Mouse (Mus musculus): ENCODE results near the gene Gm4952. TPM values are rescaled to one million over a fixed set of nuclear protein-coding genes. Genes with fewer than 3 reads are reported as not detected.

Gene Gm4952
- not detected for total RNA-seq (2023)

GRCm38 (mm10) chr19:12599674-12600073, at the start of gene Gm4952:
Gm4952 (plus strand) TSS chr19:12599974.

DNA sequence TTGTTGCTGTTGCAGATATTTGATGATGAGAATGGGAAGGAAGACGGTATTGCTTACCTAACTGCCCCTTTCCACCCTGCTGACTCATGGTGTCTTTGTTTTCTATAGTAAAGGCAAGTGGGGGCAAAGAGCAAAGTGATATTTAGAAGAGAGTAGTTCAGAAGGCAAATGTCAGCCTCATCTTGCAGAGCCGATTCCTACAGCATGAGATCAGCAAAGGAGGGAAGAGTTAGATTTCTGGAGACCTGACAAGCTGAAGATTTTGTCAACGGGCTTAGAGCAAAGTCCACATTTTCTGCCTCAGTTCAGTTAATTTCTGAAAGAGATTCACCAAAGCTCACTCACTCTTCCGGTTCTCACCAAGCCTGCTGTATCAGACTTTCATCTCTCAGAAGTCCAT, 33.4 kb downstream of the Gm4952 start, which contains the start of gene Glyat:
Gene Glyat (plus strand): TSS at position 133 of the 400 bp plus-strand sequence.

DNA sequence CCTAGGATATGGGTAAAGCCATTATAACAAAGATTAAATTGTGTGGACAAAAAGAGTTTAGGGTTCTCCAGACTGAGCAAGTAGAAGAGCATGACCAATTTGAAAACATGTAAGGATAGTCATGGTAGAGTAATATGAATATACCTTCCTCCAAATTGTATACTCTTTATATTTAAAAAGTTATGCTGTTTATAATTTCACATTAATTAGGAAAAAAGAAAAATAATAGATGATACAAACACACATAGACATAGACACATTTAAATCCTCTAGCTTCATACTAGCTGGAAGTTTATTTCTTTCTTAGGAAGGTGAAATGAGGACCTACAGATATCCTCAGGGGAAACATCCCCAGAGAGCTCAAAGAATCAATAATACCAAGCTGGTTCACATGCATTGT, 70.4 kb downstream of the Gm4952 start, which contains the start of gene Olfr1442:
Gene Olfr1442 (plus strand): TSS at position 301 of the 400 bp plus-strand sequence.

DNA sequence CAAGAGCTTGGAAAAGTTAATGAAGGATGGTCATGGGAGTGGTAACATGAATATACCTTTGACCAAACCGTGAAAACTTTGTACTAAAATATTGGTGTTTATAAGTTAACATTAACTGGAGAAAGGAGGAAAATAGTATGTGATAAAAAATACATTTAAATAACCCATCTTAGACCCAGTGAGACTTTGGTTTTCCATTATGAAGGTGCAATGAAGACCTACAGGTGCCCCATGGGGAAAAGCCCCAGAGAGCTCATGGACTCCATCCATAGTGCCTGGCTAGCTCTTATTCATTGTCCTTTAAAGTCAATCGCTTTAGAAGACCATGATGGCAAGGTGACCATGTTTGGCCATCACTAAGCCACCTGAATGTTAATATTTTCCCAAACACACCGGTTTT, 78.0 kb downstream of the Gm4952 start, which contains the start of gene Olfr1443:
Gene Olfr1443 (plus strand): TSS at position 301 of the 400 bp plus-strand sequence.

Other genes starting within 250 kb of the Gm4952 start
- gene Olfr1440, start 212.7 kb upstream of the Gm4952 start, total RNA-seq (2023) = not detected
- gene Olfr1441, start 182.5 kb upstream of the Gm4952 start, total RNA-seq (2023) = not detected
- gene Pfpl, start 172.1 kb upstream of the Gm4952 start, total RNA-seq (2023) = not detected
- gene Mpeg1, start 139.2 kb upstream of the Gm4952 start, total RNA-seq (2023) = 10 to 100 TPM; 28.9 to 39.3 TPM
- gene Dtx4, start 98.5 kb upstream of the Gm4952 start, total RNA-seq (2023) = 1 to 10 TPM; 6.6 to 9.8 TPM
- 100 to 1,000 TPM; 155 to 164 TPM for gene Fam111a, start 54.2 kb upstream of the Gm4952 start, total RNA-seq (2023)
- not detected for gene Glyat, start 33.3 kb downstream of the Gm4952 start, total RNA-seq (2023)
- not detected for gene Olfr1442, start 70.5 kb downstream of the Gm4952 start, total RNA-seq (2023)
- gene Olfr1443, start 78.1 kb downstream of the Gm4952 start, total RNA-seq (2023) = not detected
- gene Keg1, start 95.8 kb downstream of the Gm4952 start, total RNA-seq (2023) = not detected
- 1 to 10 TPM; 3.6 to 5.0 TPM for gene Cntf, start 165.7 kb downstream of the Gm4952 start, total RNA-seq (2023)
- 10 to 100 TPM; 93.7 to 98.7 TPM for gene Zfp91, start 196.2 kb downstream of the Gm4952 start, total RNA-seq (2023)
- gene Lpxn, start 196.2 kb downstream of the Gm4952 start, total RNA-seq (2023) = 10 to 100 TPM; 80.8 to 86.4 TPM
- gene Gm5244, start 246.7 kb downstream of the Gm4952 start, total RNA-seq (2023) = 1 to 10 TPM; 5.7 to 6.8 TPM